Mouse (Mus musculus) stomach, postnatal 0 days (tissue): ENCODE data around the gene Thsd4. TPM values are rescaled to one million over a fixed set of nuclear protein-coding genes. Genes with fewer than 3 reads are reported as not detected.

Experiments used
- ATAC-seq: fragments of 200-750 bp; cut with Nextera tagmentation; 2 replicates; pipeline ENCODE4 v1.8.0; 2017; ENCODE audit not compliant: low FRiP score, low TSS enrichment
- DNase-seq: peaks from one replicate; pipeline ENCODE4 v3.0.0-alpha.2; 2016; ENCODE audit warnings: low spot score
- H3K27ac ChIP-seq: fragments of 300-500 bp; sonication (generic); replicated peaks from 2 replicates; pipeline ENCODE4 v1.5.1; 2014; ENCODE audit warnings: mild to moderate bottlenecking, control low read depth
- H3K27me3 ChIP-seq: fragments of 300-500 bp; sonication (generic); 2 replicates; pipeline ENCODE4 v1.6.1; 2014; ENCODE audit warnings: low read length; ENCODE audit not compliant: control insufficient read depth, insufficient read depth
- H3K36me3 ChIP-seq: fragments of 300-500 bp; sonication (generic); 2 replicates; pipeline ENCODE4 v1.6.1; 2014; ENCODE audit warnings: low read length, mixed read lengths; ENCODE audit not compliant: control insufficient read depth, insufficient read depth
- H3K4me1 ChIP-seq: fragments of 300-500 bp; sonication (generic); replicated peaks from 2 replicates; pipeline ENCODE4 v1.6.1; 2014; ENCODE audit warnings: antibody characterized with exemption; ENCODE audit not compliant: control insufficient read depth, insufficient read depth
- H3K4me2 ChIP-seq: fragments of 300-500 bp; sonication (generic); replicated peaks from 2 replicates; pipeline ENCODE4 v1.6.1; 2014; ENCODE audit warnings: low read depth, mild to moderate bottlenecking, control low read depth, moderate library complexity
- H3K4me3 ChIP-seq: fragments of 300-500 bp; sonication (generic); 2 replicates; pipeline ENCODE4 v1.5.1; 2014; ENCODE audit warnings: low read depth, low read length, control low read depth
- H3K9ac ChIP-seq: fragments of 300-500 bp; sonication (generic); 2 replicates; pipeline ENCODE4 v1.6.1; 2014; ENCODE audit warnings: mild to moderate bottlenecking, low read length, control low read depth, mixed read lengths
- H3K9me3 ChIP-seq: fragments of 300-500 bp; sonication (generic); 2 replicates; pipeline ENCODE4 v1.6.1; 2016; ENCODE audit warnings: low read length; ENCODE audit not compliant: control insufficient read depth
- CTCF ChIP-seq: IDR thresholded peaks from 2 replicates; pipeline ENCODE4 v1.5.1; 2016; ENCODE audit warnings: antibody characterized with exemption, low read depth, mild to moderate bottlenecking, moderate library complexity
- EP300 ChIP-seq: optimal IDR thresholded peaks from 2 replicates; pipeline ENCODE3; 2016; ENCODE audit warnings: antibody characterized with exemption
- WGBS: fragments of 180-500 bp; shearing (Covaris S2); extraction: QIAGEN DNeasy Blood & Tissue Kit; methylation state at CpG from one replicate; pipeline ENCODE4 v1.1.7; 2014; 5-methylcytosine and 5-hydroxymethylcytosine counted together
- polyA plus RNA-seq: library from polyadenylated mRNA; unstranded; fragments of >200 nt; fragmentation: Nextera tagmentation; extraction: Ambion mirVana; gene quantifications from 2 replicates; pipeline ENCODE4 v1.2.1, GENCODE M21; 2015

Gene Thsd4
- polyA plus RNA-seq, 1 experiment from 2014 or later, result 10.7 TPM

- Histone ChIP-seq H3K9me3 (no peaks in the 10 kb centered on the region), H3K27ac (peak overlapping the region; percentile 66; the same call in 1 of the 2 replicates), H3K4me1 (no peaks in the 10 kb centered on the region; the same call in 1 of the 2 replicates), H3K4me2 (no peak overlapping the region), H3K9ac (no peak overlapping the region), H3K27me3 (no peaks in the 10 kb centered on the region), H3K4me3 (no peak overlapping the region), H3K36me3 (no peaks in the 10 kb centered on the region)
- WGBS, result 42% methylated on average over 7 of the region's 7 CpGs
- TF ChIP-seq CTCF, result no peak
- peak; percentile 36 for TF ChIP-seq EP300
- peak; percentile 44 for DNase-seq
- ATAC-seq, result peak; percentile 62
These were observed 21.7 kb upstream of the Thsd4 start for GRCm38 (mm10) chr9:60543422-60544015.

DNA sequence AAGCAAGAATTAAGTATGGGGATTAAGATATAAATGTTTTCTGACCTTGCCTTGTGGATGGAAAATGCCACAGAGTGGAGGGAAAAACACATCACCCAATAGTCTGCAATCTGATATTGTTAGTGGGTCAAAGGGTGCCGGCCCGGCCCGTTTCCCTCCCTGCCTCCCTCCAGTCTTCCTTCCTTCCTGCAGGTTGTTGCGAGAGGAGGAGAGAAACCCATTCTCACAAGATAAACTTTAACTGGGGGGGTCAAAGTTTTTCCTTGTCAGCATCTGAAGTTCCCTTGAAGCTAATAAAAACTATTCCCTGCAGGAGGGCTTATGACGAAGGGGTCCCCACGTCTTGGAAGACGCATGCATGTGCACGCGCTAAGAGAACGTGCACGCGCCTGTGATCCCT is 8.5 kb upstream of the Thsd4 start:
- no peak for ATAC-seq
- no peaks in the 10 kb centered on the region for H3K9me3 ChIP-seq
- no peaks in the 10 kb centered on the region for H3K36me3 ChIP-seq
- TF ChIP-seq CTCF, result no peak
- no peak for TF ChIP-seq EP300
- no peak overlapping the region for H3K27ac ChIP-seq
- WGBS, result 79% methylated on average over 12 of the region's 12 CpGs
- no peak for DNase-seq
- no peaks in the 10 kb centered on the region for H3K27me3 ChIP-seq
- H3K4me2 ChIP-seq, result no peak overlapping the region
- H3K4me3 ChIP-seq, result no peak overlapping the region
- no peak overlapping the region for H3K9ac ChIP-seq
- 0 out of 2 replicates have a peak, but pooled peaks cover 4% of the 10 kb centered on the region for H3K4me1 ChIP-seq

GRCm38 (mm10) chr9:60529348-60530243 is 7.8 kb upstream of the Thsd4 start:
- no peak for TF ChIP-seq CTCF
- TF ChIP-seq EP300, result no peak
- no peaks in the 10 kb centered on the region for H3K9me3 ChIP-seq
- no peaks in the 10 kb centered on the region for H3K36me3 ChIP-seq
- H3K4me3 ChIP-seq, result no peak overlapping the region
- peak; percentile 58 for DNase-seq
- WGBS, result 52% methylated on average over 10 of the region's 10 CpGs
- H3K9ac ChIP-seq, result no peak overlapping the region
- ATAC-seq, result peak; percentile 22; the same call in 1 of the 2 replicates
- H3K4me2 ChIP-seq, result no peak overlapping the region
- H3K27ac ChIP-seq, result no peak overlapping the region; the same call in 1 of the 2 replicates
- H3K4me1 ChIP-seq, result 0 out of 2 replicates have a peak, but pooled peaks cover 4% of the 10 kb centered on the region
- no peaks in the 10 kb centered on the region for H3K27me3 ChIP-seq

GRCm38 (mm10) chr9:60528269-60528668 is 6.4 kb upstream of the Thsd4 start:
- Histone ChIP-seq H3K9ac (no peak overlapping the region), H3K4me3 (no peak overlapping the region), H3K4me1 (0 out of 2 replicates have a peak, but pooled peaks cover 4% of the 10 kb centered on the region), H3K27me3 (no peaks in the 10 kb centered on the region), H3K4me2 (no peak overlapping the region), H3K36me3 (no peaks in the 10 kb centered on the region), H3K27ac (no peak overlapping the region), H3K9me3 (no peaks in the 10 kb centered on the region)
- 56% methylated on average over 3 of the region's 3 CpGs for WGBS
- DNase-seq (no peak), ATAC-seq (no peak)
- TF ChIP-seq EP300 (no peak), CTCF (no peak)

GRCm38 (mm10) chr9:60527836-60528235 is 6.0 kb upstream of the Thsd4 start:
- TF ChIP-seq EP300 (no peak), CTCF (no peak)
- Histone ChIP-seq H3K9me3 (no peaks in the 10 kb centered on the region), H3K27ac (no peak overlapping the region), H3K4me1 (0 out of 2 replicates have a peak, but pooled peaks cover 4% of the 10 kb centered on the region), H3K4me3 (no peak overlapping the region), H3K9ac (no peak overlapping the region), H3K27me3 (no peaks in the 10 kb centered on the region), H3K36me3 (no peaks in the 10 kb centered on the region), H3K4me2 (no peak overlapping the region)
- DNase-seq (no peak), ATAC-seq (no peak)
- WGBS, result 80% methylated on average over 2 of the region's 2 CpGs

DNA sequence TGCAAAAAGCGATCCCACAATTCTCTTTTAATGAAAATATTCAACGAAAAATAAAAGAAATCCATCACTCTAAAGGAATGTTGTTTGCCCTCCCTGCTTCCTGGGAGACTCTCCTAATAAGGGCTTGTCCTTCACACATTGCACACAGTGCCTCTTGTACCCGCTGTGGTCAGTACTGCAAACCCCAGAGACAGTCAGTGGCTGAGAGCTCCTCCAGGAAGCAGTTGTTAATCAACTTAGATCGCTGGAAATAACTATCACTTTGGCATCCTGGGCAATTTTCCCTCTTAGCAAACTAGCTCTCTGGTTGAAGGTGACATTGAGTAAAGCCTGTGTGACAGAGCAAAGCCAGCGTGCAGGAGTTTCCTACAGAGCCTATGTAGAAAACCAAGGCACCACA is 5.2 kb upstream of the Thsd4 start:
- Histone ChIP-seq H3K9ac (no peak overlapping the region), H3K4me2 (no peak overlapping the region), H3K27ac (no peak overlapping the region; the same call in 1 of the 2 replicates), H3K9me3 (no peaks in the 10 kb centered on the region), H3K36me3 (no peaks in the 10 kb centered on the region), H3K27me3 (no peaks in the 10 kb centered on the region), H3K4me3 (no peak overlapping the region), H3K4me1 (0 out of 2 replicates have a peak, but pooled peaks cover 4% of the 10 kb centered on the region)
- DNase-seq, result no peak
- ATAC-seq, result no peak
- 50% methylated on average over 5 of the region's 5 CpGs for WGBS
- no peak for TF ChIP-seq CTCF
- no peak for TF ChIP-seq EP300
